Mouse (Mus musculus): ENCODE measurements around the gene March10. TPM values are rescaled to one million over a fixed set of nuclear protein-coding genes. Genes with fewer than 3 reads are reported as not detected.

March10 gene
- polyA plus RNA-seq, 2 experiments: 0.18 TPM; not detected in 1

DNA sequence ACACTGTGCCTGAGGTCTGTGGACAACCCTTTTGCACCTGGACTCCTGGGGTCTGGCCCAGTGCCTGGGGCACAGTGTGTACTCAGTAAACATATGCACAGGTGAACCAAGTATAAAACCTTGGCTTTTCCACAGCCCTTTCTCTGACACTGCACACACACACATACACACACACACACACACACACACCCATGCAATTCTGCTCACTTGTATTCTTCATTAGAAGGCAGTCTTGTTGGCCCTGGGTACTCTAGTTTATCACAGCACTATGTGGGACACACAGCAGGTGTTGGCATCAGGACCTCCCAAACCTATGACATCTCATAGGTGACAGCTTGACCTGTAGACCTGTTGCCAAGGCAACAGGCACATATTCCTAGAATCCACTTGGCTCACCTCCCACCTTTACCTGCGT is 80.7 kb downstream of the March10 start:
- H3K9me3 ChIP-seq (ENCODE audit: control insufficient read depth, low read length): no peaks in the 10 kb centered on the region
- WGBS: 77% methylated on average over 1 of the region's 1 CpGs
- no peak overlapping the region for H3K27ac ChIP-seq (replicated peaks; ENCODE audit: low read depth, low read length)
- TF ChIP-seq POLR2A (IDR thresholded peaks at IDR 0.05; ENCODE audit: borderline replicate concordance, extremely low read depth, insufficient read depth, insufficient read length): no peak
- H3K4me1 ChIP-seq (ENCODE audit: control insufficient read depth, insufficient read depth, low read length): no peaks in the 10 kb centered on the region
- no peak for DNase-seq (ENCODE audit: low spot score)
- no peaks in the 10 kb centered on the region for H3K27me3 ChIP-seq (ENCODE audit: control insufficient read depth, insufficient read depth, low read length)
- no peak for ATAC-seq (ENCODE audit: low FRiP score, low read depth)
- no peaks in the 10 kb centered on the region for H3K36me3 ChIP-seq (ENCODE audit: control insufficient read depth, insufficient read depth, low read length)
- no peak overlapping the region for H3K4me3 ChIP-seq (replicated peaks; ENCODE audit: low read length)
- no peak overlapping the region for H3K9ac ChIP-seq (ENCODE audit: low read depth, low read length, severe bottlenecking)
- no peak overlapping the region for H3K4me2 ChIP-seq (replicated peaks; ENCODE audit: low read depth, low read length, severe bottlenecking)

DNA sequence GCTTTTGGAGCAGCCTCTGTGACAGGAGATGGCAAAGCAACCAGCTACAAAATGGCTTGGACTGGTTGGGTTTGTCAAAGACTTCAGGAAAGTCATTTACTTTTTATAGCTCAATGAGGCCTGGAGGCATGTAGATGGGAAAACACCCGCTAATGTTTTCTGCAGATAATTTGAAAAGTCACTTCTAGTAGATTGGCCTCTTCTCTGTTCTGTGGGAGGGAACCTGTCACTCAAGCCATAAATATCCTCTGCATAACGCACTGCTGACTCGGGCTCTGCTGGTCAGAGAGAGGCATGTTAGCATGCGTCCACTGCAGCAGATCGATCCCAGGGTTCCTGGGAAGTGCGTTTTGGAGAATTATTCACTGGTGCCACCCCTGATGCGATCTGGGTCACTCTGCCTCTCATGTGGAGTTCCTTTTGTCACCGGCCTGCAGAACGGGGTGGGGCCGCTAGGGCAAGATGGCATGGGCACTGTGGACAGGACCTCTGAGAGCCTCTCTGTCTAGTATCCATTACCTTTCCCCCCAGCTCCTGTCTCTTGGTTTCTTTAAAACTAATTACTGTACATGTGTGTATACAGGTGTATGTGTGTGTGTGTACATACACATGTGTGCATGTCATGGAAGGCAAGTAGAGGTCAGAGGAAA is 81.9 kb downstream of the March10 start:
- 53% methylated on average over 10 of the region's 10 CpGs for WGBS

DNA sequence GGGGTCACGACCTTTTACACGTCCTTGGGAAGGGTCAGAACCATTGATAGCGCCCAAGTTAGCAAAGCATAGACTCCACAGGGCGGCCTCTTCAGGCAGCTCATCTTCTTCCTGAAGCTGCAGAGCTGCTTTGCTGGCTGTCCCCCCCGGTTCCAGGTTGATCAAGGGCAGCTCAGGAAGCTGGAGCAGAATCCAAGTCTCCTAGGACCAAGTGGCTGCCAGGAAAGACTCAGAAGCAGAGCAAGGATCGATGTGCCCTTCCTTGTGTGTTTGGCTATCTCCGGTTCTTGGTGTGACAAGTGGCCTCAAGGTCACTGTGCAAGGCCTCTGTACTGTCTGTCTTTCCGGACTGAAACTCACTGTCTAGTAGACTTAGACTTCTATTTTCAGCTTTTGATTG is 82.7 kb downstream of the March10 start:
- Histone ChIP-seq H3K9ac (ENCODE audit: low read depth, low read length, severe bottlenecking) (no peak overlapping the region), H3K27ac (replicated peaks; ENCODE audit: low read depth, low read length) (no peak overlapping the region), H3K4me2 (replicated peaks; ENCODE audit: low read depth, low read length, severe bottlenecking) (no peak overlapping the region), H3K4me3 (replicated peaks; ENCODE audit: low read length) (no peak overlapping the region), H3K4me1 (ENCODE audit: control insufficient read depth, insufficient read depth, low read length) (no peaks in the 10 kb centered on the region), H3K27me3 (ENCODE audit: control insufficient read depth, insufficient read depth, low read length) (no peaks in the 10 kb centered on the region), H3K36me3 (ENCODE audit: control insufficient read depth, insufficient read depth, low read length) (no peaks in the 10 kb centered on the region), H3K9me3 (ENCODE audit: control insufficient read depth, low read length) (no peaks in the 10 kb centered on the region)
- ATAC-seq (ENCODE audit: low FRiP score, low read depth) (no peak), DNase-seq (ENCODE audit: low spot score) (no peak)
- no peak for TF ChIP-seq POLR2A (IDR thresholded peaks at IDR 0.05; ENCODE audit: borderline replicate concordance, extremely low read depth, insufficient read depth, insufficient read length)
- 80% methylated on average over 7 of the region's 8 CpGs for WGBS

More for the DNA sequence above, 81.9 kb downstream of the March10 start:
- no peak for DNase-seq (ENCODE audit: low spot score)
- H3K4me2 ChIP-seq (replicated peaks; ENCODE audit: low read depth, low read length, severe bottlenecking): no peak overlapping the region
- no peak overlapping the region for H3K27ac ChIP-seq (replicated peaks; ENCODE audit: low read depth, low read length)
- H3K27me3 ChIP-seq (ENCODE audit: control insufficient read depth, insufficient read depth, low read length): no peaks in the 10 kb centered on the region
- no peaks in the 10 kb centered on the region for H3K9me3 ChIP-seq (ENCODE audit: control insufficient read depth, low read length)
- no peak overlapping the region for H3K9ac ChIP-seq (ENCODE audit: low read depth, low read length, severe bottlenecking)
- H3K4me1 ChIP-seq (ENCODE audit: control insufficient read depth, insufficient read depth, low read length): no peaks in the 10 kb centered on the region
- H3K4me3 ChIP-seq (replicated peaks; ENCODE audit: low read length): no peak overlapping the region
- no peaks in the 10 kb centered on the region for H3K36me3 ChIP-seq (ENCODE audit: control insufficient read depth, insufficient read depth, low read length)
- TF ChIP-seq POLR2A (IDR thresholded peaks at IDR 0.05; ENCODE audit: borderline replicate concordance, extremely low read depth, insufficient read depth, insufficient read length): no peak
- no peak for ATAC-seq (ENCODE audit: low FRiP score, low read depth)

DNA sequence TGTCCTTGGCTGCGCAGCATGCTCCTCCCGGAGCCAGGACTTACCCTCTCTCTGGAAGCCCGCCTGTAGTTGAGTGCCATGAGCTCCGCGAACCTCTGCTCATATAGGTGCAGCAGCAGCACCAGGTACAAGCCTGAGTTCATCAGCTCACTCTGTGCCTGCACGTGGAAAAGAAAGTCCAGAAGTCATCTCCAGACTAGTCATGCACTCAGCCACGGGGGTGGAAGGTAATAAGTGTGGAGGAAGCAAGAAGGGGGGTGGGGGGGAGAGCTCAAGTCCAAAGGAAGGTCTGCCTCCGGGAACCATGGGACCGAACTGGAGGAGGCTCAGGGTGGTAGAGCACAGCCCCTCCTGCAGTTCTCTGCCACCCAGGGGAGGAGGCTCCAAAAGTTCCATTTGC is 84.7 kb downstream of the March10 start:
- H3K4me3 ChIP-seq (replicated peaks; ENCODE audit: low read length): no peak overlapping the region
- TF ChIP-seq POLR2A (IDR thresholded peaks at IDR 0.05; ENCODE audit: borderline replicate concordance, extremely low read depth, insufficient read depth, insufficient read length): no peak
- no peak overlapping the region for H3K9ac ChIP-seq (ENCODE audit: low read depth, low read length, severe bottlenecking)
- no peaks in the 10 kb centered on the region for H3K36me3 ChIP-seq (ENCODE audit: control insufficient read depth, insufficient read depth, low read length)
- H3K4me1 ChIP-seq (ENCODE audit: control insufficient read depth, insufficient read depth, low read length): no peaks in the 10 kb centered on the region
- DNase-seq (ENCODE audit: low spot score) (no peak), ATAC-seq (ENCODE audit: low FRiP score, low read depth) (no peak)
- H3K4me2 ChIP-seq (replicated peaks; ENCODE audit: low read depth, low read length, severe bottlenecking): no peak overlapping the region
- H3K27me3 ChIP-seq (ENCODE audit: control insufficient read depth, insufficient read depth, low read length): no peaks in the 10 kb centered on the region
- WGBS: 68% methylated on average over 9 of the region's 9 CpGs
- H3K27ac ChIP-seq (replicated peaks; ENCODE audit: low read depth, low read length): no peak overlapping the region
- H3K9me3 ChIP-seq (ENCODE audit: control insufficient read depth, low read length): no peaks in the 10 kb centered on the region

DNA sequence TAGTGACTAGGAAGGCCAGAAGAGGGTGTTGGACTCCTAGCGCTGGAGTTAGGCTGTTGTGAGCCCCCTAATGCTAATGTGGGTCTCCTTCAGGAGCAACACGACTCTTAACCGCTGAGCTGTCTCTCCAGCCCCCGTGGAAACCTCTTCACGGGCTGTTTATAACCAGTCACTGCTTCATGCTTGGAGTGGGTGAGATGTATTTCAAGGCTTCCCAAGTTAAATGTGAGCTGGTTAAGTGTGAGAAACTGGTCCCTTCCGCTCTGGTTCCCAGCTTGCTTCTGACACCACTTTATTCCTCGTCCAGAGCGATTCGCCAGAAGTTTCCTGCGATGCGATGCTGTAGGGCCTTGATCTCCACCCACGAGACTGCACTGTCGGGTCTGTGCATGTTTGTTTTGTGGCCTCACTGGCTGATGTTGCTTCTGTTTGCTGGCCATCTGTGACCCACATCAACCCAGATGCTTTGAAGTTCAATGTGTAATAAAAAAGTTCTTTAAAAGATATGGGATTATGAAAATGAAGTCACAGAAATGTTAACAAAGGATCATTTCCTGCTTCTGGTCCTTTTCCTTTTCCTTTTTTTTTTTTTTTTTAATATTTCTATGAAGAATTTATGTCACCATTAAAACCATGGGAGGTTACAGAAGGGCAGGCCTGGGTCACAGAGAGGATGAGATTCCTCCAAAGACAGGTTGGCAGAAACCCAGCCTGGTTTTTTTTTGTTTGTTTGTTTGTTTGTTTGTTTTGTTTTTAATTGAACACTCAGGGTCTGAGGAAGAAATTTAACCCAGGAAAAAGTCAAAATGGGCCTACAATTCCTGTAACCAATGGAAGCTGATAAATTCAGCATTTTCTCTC is 86.8 kb downstream of the March10 start:
- H3K27ac ChIP-seq (replicated peaks; ENCODE audit: low read depth, low read length): no peak overlapping the region
- 82% methylated on average over 13 of the region's 13 CpGs for WGBS
- DNase-seq (ENCODE audit: low spot score): no peak
- H3K4me3 ChIP-seq (replicated peaks; ENCODE audit: low read length): no peak overlapping the region
- H3K4me1 ChIP-seq (ENCODE audit: control insufficient read depth, insufficient read depth, low read length): peaks cover 3% of the 10 kb centered on the region
- no peaks in the 10 kb centered on the region for H3K9me3 ChIP-seq (ENCODE audit: control insufficient read depth, low read length)
- H3K9ac ChIP-seq (ENCODE audit: low read depth, low read length, severe bottlenecking): no peak overlapping the region
- TF ChIP-seq POLR2A (IDR thresholded peaks at IDR 0.05; ENCODE audit: borderline replicate concordance, extremely low read depth, insufficient read depth, insufficient read length): no peak
- no peak overlapping the region for H3K4me2 ChIP-seq (replicated peaks; ENCODE audit: low read depth, low read length, severe bottlenecking)
- ATAC-seq (ENCODE audit: low FRiP score, low read depth): no peak
- H3K27me3 ChIP-seq (ENCODE audit: control insufficient read depth, insufficient read depth, low read length): no peaks in the 10 kb centered on the region
- no peaks in the 10 kb centered on the region for H3K36me3 ChIP-seq (ENCODE audit: control insufficient read depth, insufficient read depth, low read length)
